Mouse (Mus musculus) hematopoietic stem cell, adult 5-6 weeks (primary cell): ENCODE measurements at regions not wholly inside any gene's neighbourhood (a gene's known extent, or its start where the extent isn't known, plus 50 kb on each side); places are given as distances from the start of the nearest gene placed in this dataset.

ENCODE experiments used
- ATAC-seq, 2 experiments: fragments of 125-278 bp in 1 of 2; replicated peaks in 1 of 2; 2 replicates each; pipeline ENCODE4 v1.8.0; 2016 to 2017; ENCODE audit warnings: inconsistent platforms in 2 of 2, mild to moderate bottlenecking in 2 of 2, moderate number of reproducible peaks in 2 of 2, low read depth in 1 of 2, moderate TSS enrichment in 1 of 2; ENCODE audit not compliant: low FRiP score in 2 of 2, poor library complexity in 2 of 2, severe bottlenecking in 2 of 2, insufficient read depth in 1 of 2, low TSS enrichment in 1 of 2

- ATAC-seq: no peak
Measured at GRCm38 (mm10) chr13:111860931-111861330, 52.1 kb upstream of the Map3k1 start.

GRCm38 (mm10) chr13:111862316-111862715 lies 53.5 kb upstream of the Map3k1 start:
- ATAC-seq: no peak

- ATAC-seq: no peak
Measured at GRCm38 (mm10) chr13:111865956-111866355, 57.2 kb upstream of the Map3k1 start.

- ATAC-seq: no peak
Measured at GRCm38 (mm10) chr13:111867261-111867660, 58.5 kb upstream of the Map3k1 start.

- peak; percentile 72 to 77 for ATAC-seq
Measured at GRCm38 (mm10) chr13:111867763-111868725, 59.3 kb upstream of the Map3k1 start.

- ATAC-seq: no peak
Measured at GRCm38 (mm10) chr13:111868947-111869346, 60.2 kb upstream of the Map3k1 start.

GRCm38 (mm10) chr13:111869771-111870437 lies 61.1 kb upstream of the Map3k1 start:
- ATAC-seq: no peak

GRCm38 (mm10) chr13:111870505-111870904 lies 61.7 kb upstream of the Map3k1 start:
- ATAC-seq: no peak

- ATAC-seq: no peak
Measured at GRCm38 (mm10) chr13:111871672-111872410, 63.0 kb upstream of the Map3k1 start.

- no peak for ATAC-seq
Measured at GRCm38 (mm10) chr13:111874330-111874729, 65.5 kb upstream of the Map3k1 start.

- no peak for ATAC-seq
Measured at GRCm38 (mm10) chr13:111876404-111876803, 67.6 kb upstream of the Map3k1 start.

GRCm38 (mm10) chr13:111876847-111877246 lies 68.1 kb upstream of the Map3k1 start:
- no peak for ATAC-seq

- peak; percentile 12 to 64; a peak in 2 of 4 replicates for ATAC-seq
Measured at GRCm38 (mm10) chr13:111883768-111884566, 75.2 kb upstream of the Map3k1 start.

GRCm38 (mm10) chr13:111890792-111891191 lies 82.0 kb upstream of the Map3k1 start:
- no peak for ATAC-seq

- ATAC-seq: no peak
Measured at GRCm38 (mm10) chr13:111892141-111892540, 83.3 kb upstream of the Map3k1 start.

- peak; percentile 66 to 79 for ATAC-seq
Measured at GRCm38 (mm10) chr13:111893221-111893713, 84.5 kb upstream of the Map3k1 start.
